Mouse (Mus musculus) embryonic fibroblast, embryonic 13.5 days (primary cell): ENCODE measurements around the gene Dmc1. TPM values are rescaled to one million over a fixed set of nuclear protein-coding genes. Genes with fewer than 3 reads are reported as not detected.

Experiments
- H3K27ac ChIP-seq: 2 replicates; pipeline ENCODE4 v1.5.1; 2012; ENCODE audit warnings: low read length, control low read depth, inconsistent platforms; ENCODE audit not compliant: insufficient read depth
- H3K4me1 ChIP-seq: 2 replicates; pipeline ENCODE4 v1.6.1; 2011; ENCODE audit warnings: low read length; ENCODE audit not compliant: control insufficient read depth, insufficient read depth
- H3K4me3 ChIP-seq: 2 replicates; pipeline ENCODE4 v1.5.1; 2011; ENCODE audit warnings: mild to moderate bottlenecking, control low read depth, low read length; ENCODE audit not compliant: insufficient read depth
- CTCF ChIP-seq: IDR thresholded peaks from 2 replicates; pipeline ENCODE4 v1.5.1; 2011; ENCODE audit warnings: mild to moderate bottlenecking, control low read depth, low read length, moderate library complexity, borderline replicate concordance; ENCODE audit not compliant: insufficient read depth
- POLR2A ChIP-seq: IDR thresholded peaks from 2 replicates; pipeline ENCODE4 v1.6.1; 2011; ENCODE audit warnings: low read depth, mild to moderate bottlenecking, control low read depth, low read length, moderate library complexity
- polyA plus RNA-seq: library from polyadenylated mRNA; stranded (reverse); fragments of >200 nt; gene quantifications from 2 replicates; pipeline ENCODE4 v1.2.4, GENCODE M21; 2011; ENCODE audit warnings: low read depth; ENCODE audit not compliant: missing spikeins, insufficient read length

Dmc1 gene
- polyA plus RNA-seq, 1 experiment, result 0.61 TPM

DNA sequence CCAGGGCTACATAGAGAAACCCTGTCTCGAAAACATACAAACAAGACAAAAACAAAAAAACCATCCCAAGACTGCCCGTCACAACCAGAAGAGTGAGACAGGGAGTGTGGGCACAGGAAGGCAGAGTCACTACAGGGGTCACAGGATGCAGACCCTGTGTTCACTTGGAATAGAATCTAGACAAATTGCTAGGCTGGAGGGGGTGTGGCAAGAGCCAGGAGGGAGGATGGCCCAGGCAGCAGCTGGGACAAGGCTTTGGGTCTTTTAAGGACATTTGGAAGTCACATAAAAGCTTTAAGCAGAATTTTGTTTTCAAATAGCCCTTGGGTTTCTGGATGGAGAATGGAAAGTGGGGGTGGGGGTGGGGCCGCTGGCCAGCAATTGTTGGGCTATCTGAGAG lies 86.3 kb downstream of the Dmc1 start:
- TF ChIP-seq CTCF (no peak), POLR2A (no peak)
- Histone ChIP-seq H3K27ac (no peak overlapping the region), H3K4me1 (0 out of 2 replicates have a peak, but pooled peaks cover 2% of the 10 kb centered on the region), H3K4me3 (peak overlapping the region; percentile 21)

DNA sequence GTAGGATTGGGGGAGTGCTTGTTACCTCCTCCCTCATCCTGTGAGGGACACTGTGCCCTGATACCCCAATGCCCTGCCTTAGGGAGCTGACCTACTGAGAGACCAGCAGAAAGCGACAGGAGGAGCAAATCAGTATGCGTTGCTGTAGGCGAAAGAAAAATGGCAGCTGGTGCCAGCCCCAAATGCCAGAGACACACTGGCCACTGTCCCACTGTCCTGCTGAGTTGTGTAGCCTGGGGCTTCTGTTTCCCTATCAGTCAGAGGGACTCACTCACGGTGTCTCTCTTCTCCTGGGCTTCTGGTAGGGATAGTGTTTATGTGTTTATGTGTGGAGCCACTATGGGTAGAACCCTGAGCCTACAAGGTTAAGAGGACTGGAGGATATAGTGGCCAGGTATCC lies 87.2 kb downstream of the Dmc1 start:
- no peak for TF ChIP-seq POLR2A
- no peak for TF ChIP-seq CTCF
- no peak overlapping the region for H3K27ac ChIP-seq
- peak overlapping the region; percentile 81 for H3K4me3 ChIP-seq
- H3K4me1 ChIP-seq, result 0 out of 2 replicates have a peak, but pooled peaks cover 2% of the 10 kb centered on the region

DNA sequence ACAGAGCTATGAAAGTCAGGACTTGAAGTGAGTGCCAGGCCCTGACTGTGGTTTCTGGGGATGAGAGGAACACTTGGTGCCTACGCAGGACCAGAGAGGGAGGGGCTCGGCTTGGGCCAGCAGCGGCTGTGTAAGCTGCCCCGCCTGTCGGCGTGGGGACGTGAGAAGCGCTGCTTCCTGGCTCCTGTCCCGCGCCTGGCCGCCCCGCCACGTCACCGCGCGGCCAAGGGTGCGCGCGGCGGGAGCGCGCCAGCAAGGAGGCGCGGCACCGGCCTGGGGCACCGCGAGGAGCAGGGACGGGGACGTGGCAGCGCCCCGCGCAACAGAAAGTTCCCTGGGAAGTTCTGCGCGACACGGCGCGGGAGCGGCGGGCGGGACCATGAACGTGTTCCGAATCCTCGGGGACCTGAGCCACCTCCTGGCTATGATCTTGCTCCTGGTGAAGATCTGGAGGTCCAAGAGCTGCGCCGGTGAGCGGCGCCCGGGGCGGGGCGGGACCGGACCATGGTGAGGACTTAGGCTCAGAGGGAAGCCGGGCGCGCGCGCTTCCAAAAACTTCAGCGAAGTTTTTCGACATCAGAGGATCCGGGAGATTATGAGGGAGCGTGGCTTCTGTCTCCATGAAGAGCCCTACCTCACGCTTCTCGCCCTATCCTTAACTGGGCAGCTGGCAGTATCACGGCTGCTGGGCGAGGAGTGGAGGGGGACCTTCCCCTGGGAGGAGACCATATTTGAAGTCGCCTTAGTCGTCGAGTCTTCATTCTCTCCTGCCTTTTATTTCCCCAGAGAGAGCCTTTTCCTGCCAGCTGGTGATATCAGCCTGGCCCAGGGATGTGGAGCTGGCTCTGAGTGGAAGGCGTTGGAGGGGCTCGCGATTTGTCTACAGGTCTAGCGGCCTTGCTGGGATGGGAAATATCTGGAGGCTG lies 88.5 kb downstream of the Dmc1 start, which contains the start of gene Kdelr3:
Kdelr3 (plus strand) TSS at position 241 of the 926 bp plus-strand sequence.
- Histone ChIP-seq H3K27ac (peak within 1 kb of the TSS; percentile 63), H3K4me3 (peak within 1 kb of the TSS; percentile 81), H3K4me1 (0 out of 2 replicates have a peak, but pooled peaks cover 2% of the 10 kb centered on the region)
- TF ChIP-seq POLR2A (peak; percentile 95), CTCF (no peak)

DNA sequence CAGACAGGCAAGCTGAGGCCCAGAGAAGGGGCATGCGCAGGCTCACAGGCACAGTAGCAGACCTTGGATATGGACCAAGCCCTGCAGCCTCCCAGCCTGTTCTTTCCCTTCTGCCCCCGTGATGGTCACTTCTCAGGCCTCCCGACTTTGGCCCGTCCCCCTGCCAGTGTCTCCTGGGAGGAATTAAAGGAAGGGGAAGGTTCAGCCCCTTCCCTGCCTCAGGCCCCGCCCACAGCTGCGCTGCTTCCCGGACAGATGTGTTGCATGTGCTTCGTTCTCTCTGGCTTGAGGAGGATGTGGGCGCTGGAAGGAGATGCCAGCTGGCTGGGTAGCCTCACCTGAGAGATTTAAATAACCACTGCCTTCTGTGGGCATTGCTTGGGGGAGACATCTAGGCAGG lies 91.0 kb downstream of the Dmc1 start:
- TF ChIP-seq CTCF, result no peak
- no peak for TF ChIP-seq POLR2A
- Histone ChIP-seq H3K4me1 (no peaks in the 10 kb centered on the region), H3K27ac (no peak overlapping the region), H3K4me3 (no peak overlapping the region)

DNA sequence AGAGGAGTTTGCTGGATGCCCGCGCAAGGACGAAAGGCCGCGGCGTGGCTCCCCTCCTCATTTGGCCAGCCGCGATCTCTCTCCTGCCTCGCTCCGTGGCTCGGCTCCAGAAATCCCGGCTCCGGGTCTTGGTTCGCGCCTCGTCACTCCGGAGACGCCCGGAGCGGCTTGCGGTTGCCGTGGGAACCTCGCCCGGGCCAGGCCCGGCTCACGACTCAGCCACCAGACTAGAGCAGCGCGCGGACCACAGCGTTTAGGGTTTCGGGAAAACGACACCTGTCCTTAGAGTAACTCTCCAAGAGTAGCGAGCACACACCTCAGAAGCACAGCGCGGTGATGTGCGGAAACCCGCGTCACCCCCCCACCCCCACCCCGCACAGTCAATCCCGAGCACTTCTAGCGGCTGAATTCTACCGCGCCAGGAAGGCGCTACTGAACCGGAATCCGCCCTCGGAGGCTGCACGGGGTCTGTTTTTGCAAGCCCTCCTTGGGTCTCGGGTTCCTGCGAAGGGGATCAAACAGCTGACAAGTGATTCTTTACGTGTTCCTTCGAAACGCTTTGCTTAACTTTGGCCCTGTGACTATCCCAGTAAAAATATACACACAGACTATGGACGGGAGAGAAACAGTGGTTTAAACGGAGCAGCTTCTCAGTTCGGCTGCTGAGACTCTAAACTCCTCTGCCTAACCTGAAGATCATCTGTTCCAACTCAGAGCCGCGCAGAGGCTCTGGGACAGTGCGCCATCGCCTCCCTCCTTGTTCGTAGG lies 93.2 kb downstream of the Dmc1 start:
- no peak overlapping the region for H3K27ac ChIP-seq
- no peaks in the 10 kb centered on the region for H3K4me1 ChIP-seq
- no peak for TF ChIP-seq CTCF
- no peak for TF ChIP-seq POLR2A
- peak overlapping the region; percentile 42 for H3K4me3 ChIP-seq

Other genes with a start within 250 kb of the Dmc1 start
- gene Tmem184b, start 201.5 kb downstream of the Dmc1 start, polyA plus RNA-seq, result 82.2 and 98.9 TPM in 2 replicates
- 62.7 and 78.9 TPM in 2 replicates for gene Csnk1e, start 149.5 kb downstream of the Dmc1 start, polyA plus RNA-seq
- 0.72 and 1.4 TPM in 2 replicates for gene Kcnj4, start 99.9 kb downstream of the Dmc1 start, polyA plus RNA-seq
- 136 and 146 TPM in 2 replicates for gene Kdelr3, start 88.7 kb downstream of the Dmc1 start, polyA plus RNA-seq
- 278 and 332 TPM in 2 replicates for gene Ddx17, start 58.4 kb downstream of the Dmc1 start, polyA plus RNA-seq
- 1.3 and 2.2 TPM in 2 replicates for gene Fam227a, start 53.8 kb upstream of the Dmc1 start, polyA plus RNA-seq
- 16.2 and 19.9 TPM in 2 replicates for gene Cby1, start 54.1 kb upstream of the Dmc1 start, polyA plus RNA-seq
- gene Tomm22, start 65.8 kb upstream of the Dmc1 start, polyA plus RNA-seq, result 131 and 148 TPM in 2 replicates
- 28.4 and 32.0 TPM in 2 replicates for gene Josd1, start 82.8 kb upstream of the Dmc1 start, polyA plus RNA-seq
- 18.6 and 25.3 TPM in 2 replicates for gene Gtpbp1, start 85.7 kb upstream of the Dmc1 start, polyA plus RNA-seq
- 42.8 and 43.3 TPM in 2 replicates for gene Sun2, start 137.4 kb upstream of the Dmc1 start, polyA plus RNA-seq
- gene Dnal4, start 172.7 kb upstream of the Dmc1 start, polyA plus RNA-seq, result 20.9 and 25.2 TPM in 2 replicates
- gene Nptxr, start 199.7 kb upstream of the Dmc1 start, polyA plus RNA-seq, result 7.5 and 9.7 TPM in 2 replicates
- gene Npcd, start 229.1 kb upstream of the Dmc1 start, polyA plus RNA-seq, result 1.0 TPM in 1 of 2 replicates, not detected in the other
- gene Cbx6, start 229.6 kb upstream of the Dmc1 start, polyA plus RNA-seq, result 63.7 and 89.0 TPM in 2 replicates